Mouse (Mus musculus): ENCODE results near the gene C1qtnf4. TPM values are rescaled to one million over a fixed set of nuclear protein-coding genes. Genes with fewer than 3 reads are reported as not detected.

Gene C1qtnf4
- polyA plus RNA-seq, 1 experiment from 2014 or later = 70.6 TPM

DNA sequence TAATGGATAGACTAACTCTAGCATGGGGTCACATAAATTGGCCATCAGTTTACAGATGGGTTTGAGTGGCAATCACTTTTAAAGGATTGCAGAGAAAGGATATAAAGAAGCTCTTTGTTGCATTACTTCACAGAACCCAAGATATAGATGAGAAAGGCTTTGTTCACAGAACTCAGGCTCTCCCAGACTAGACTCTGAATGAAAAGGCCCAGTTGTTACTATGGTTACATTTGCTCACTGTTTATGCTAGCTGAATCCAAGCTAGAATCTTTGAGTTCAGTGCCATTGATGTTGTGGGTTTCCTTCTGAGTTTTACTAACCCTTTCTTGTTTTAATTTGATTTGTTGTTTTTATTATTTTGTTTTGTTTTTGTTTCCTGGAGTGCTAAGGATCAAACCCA, 21.5 kb upstream of the C1qtnf4 start:
- Histone ChIP-seq H3K27me3 (no peaks in the 10 kb centered on the region), H3K4me2 (replicated peaks) (no peak overlapping the region), H3K36me3 (peaks cover 78% of the 10 kb centered on the region), H3K9ac (replicated peaks) (no peak overlapping the region), H3K4me1 (no peaks in the 10 kb centered on the region), H3K27ac (replicated peaks) (no peak overlapping the region), H3K4me3 (no peak overlapping the region), H3K9me3 (no peaks in the 10 kb centered on the region)
- ATAC-seq (replicated peaks) = no peak

DNA sequence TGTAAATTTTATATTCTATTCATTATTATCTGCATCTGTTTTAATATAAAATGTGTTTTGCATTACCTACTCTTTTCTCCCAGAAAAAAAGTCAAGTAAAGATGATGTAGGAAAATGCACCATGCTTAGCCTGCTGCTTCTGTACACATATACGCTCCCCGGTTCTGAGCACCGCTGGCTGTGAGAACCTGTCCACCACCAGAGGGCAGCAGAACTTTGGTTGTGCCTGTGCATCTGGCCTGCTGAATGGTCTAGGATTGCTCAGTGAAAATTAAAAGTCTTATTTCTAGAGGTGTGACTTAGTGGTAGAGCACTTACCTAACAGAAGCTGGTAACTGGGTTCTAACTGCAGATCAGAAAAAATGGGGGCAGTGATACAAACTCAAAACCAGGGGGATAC, 19.1 kb upstream of the C1qtnf4 start:
- Histone ChIP-seq H3K36me3 (peaks cover 59% of the 10 kb centered on the region), H3K27ac (replicated peaks) (no peak overlapping the region), H3K9me3 (no peaks in the 10 kb centered on the region), H3K4me2 (replicated peaks) (no peak overlapping the region), H3K27me3 (no peaks in the 10 kb centered on the region), H3K4me3 (no peak overlapping the region), H3K4me1 (peaks cover 5% of the 10 kb centered on the region; the same call in 1 of the 2 replicates), H3K9ac (replicated peaks) (no peak overlapping the region)
- ATAC-seq (replicated peaks) = peak; percentile 89
- 14% methylated on average over 3 of the region's 3 CpGs for WGBS

DNA sequence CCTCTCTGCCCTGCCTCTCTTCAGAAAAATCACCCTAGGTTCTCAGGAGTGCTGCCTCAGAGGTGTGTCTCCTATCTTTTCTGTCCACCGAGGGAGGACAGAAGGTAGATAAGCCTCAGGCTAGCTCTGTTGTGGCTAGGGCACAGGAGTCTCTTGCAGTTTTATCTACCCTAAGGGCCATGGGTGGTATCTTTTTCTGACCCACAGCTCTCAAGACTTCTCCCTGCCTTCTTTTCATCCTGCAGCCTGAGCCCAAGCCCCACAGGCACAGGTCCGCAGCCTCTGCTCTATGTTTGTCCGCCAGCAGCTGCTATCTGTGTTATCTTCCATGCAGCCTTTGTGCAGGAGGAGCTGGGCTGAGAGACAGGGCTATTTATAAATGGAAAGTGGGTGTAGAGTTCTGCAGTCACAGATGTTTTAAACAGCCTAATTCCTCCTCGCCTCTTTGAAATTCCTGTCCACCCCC, 15.5 kb upstream of the C1qtnf4 start:
- 55% methylated on average over 4 of the region's 4 CpGs for WGBS
- no peak overlapping the region for H3K4me3 ChIP-seq
- no peaks in the 10 kb centered on the region for H3K27me3 ChIP-seq
- peaks cover 9% of the 10 kb centered on the region; the same call in 1 of the 2 replicates for H3K4me1 ChIP-seq
- peaks cover 26% of the 10 kb centered on the region for H3K36me3 ChIP-seq
- ATAC-seq (replicated peaks) = no peak
- no peak overlapping the region for H3K9ac ChIP-seq (replicated peaks)
- H3K27ac ChIP-seq (replicated peaks) = peak overlapping the region; percentile 17; the same call in 1 of the 2 replicates
- no peak overlapping the region for H3K4me2 ChIP-seq (replicated peaks)
- no peaks in the 10 kb centered on the region for H3K9me3 ChIP-seq

DNA sequence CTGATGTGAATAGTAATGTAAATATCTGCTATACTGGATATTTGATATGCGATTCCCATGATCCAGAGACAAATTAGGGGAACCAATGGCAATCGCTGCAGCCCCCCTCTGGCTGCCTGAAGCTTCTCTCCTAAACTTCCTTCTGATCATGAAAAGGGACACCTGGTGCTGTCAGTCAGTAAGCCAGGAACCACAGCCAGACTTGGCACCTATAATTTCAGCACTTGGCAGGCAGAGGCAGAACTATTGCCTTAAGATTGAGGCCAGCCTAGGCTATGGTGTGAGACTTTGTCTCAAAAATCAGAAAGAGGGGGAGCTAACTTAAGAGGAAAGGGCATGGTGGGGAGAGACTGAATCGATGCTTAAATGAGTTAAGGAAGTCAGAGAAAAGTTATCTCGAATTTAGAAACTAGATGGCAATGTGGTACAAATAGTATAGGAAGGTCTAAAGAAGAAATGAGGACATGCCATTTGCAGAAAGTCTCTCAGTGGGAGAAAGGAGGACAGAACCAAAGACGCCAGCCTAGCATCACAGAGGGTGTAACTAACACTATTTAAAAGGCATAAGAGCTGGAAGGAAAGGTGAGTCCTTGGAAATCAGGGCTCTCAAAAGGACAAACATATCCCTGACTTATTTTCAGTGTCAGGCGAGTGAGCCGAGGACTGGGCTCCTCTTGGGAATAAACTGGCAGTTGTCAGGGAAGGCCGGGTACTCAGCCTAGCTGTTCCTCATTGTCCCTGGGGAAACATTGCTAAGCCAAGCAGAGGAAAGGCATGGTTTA, 14.3 kb upstream of the C1qtnf4 start:
- 0 out of 2 replicates have a peak, but pooled peaks have one; percentile 42 for ATAC-seq (replicated peaks)
- Histone ChIP-seq H3K27me3 (no peaks in the 10 kb centered on the region), H3K27ac (replicated peaks) (peak overlapping the region; percentile 39; the same call in 1 of the 2 replicates), H3K9me3 (no peaks in the 10 kb centered on the region), H3K9ac (replicated peaks) (no peak overlapping the region), H3K4me2 (replicated peaks) (no peak overlapping the region), H3K36me3 (peaks cover 15% of the 10 kb centered on the region), H3K4me3 (no peak overlapping the region), H3K4me1 (peaks cover 9% of the 10 kb centered on the region; the same call in 1 of the 2 replicates)
- 66% methylated on average over 8 of the region's 8 CpGs for WGBS

DNA sequence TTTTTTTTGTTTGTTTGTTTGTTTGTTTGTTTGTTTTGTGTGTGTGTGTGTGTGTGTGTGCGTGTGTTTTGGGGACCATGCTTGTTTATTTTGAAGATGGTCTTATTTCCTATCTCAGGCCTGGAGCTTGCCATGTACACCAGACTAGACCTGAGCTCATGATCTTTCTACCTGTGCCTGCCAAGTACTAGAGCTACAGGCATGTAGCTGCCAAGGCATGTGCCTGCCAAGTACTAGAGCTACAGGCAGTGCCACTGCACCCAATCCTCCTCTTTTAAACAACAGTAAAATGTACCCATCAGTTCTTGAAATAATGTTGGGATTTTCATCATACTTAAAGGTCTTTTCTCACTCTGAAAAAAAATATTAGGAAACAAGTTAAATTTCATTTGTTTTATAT, 11.6 kb upstream of the C1qtnf4 start:
- Histone ChIP-seq H3K9ac (replicated peaks) (no peak overlapping the region), H3K27ac (replicated peaks) (no peak overlapping the region), H3K27me3 (no peaks in the 10 kb centered on the region), H3K4me1 (peaks cover 9% of the 10 kb centered on the region; the same call in 1 of the 2 replicates), H3K36me3 (no peaks in the 10 kb centered on the region), H3K4me2 (replicated peaks) (no peak overlapping the region), H3K4me3 (no peak overlapping the region), H3K9me3 (no peaks in the 10 kb centered on the region)
- WGBS = 72% methylated on average over 1 of the region's 1 CpGs
- no peak for ATAC-seq (replicated peaks)

DNA sequence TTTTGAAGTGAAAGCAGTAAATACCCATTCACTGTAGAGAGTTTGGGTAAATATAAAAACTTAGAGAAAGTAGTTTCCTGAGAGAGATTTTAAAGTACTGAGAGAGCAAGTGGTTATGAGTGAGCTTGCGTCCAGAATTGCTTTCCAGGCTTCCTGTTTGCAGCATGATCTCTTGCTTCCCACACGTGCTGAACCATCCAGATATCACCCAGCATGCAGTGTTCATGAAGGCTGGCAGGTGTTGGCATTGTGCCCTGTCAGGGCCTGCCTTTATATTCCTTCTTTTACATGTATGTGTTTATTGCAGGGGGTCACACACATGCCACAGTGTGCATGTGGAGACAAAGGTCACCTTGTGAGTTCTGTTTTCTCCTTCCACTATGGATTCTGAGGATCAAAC, 10.4 kb upstream of the C1qtnf4 start:
- Histone ChIP-seq H3K27ac (replicated peaks) (no peak overlapping the region), H3K4me2 (replicated peaks) (no peak overlapping the region), H3K4me3 (no peak overlapping the region), H3K9ac (replicated peaks) (no peak overlapping the region), H3K9me3 (no peaks in the 10 kb centered on the region), H3K36me3 (no peaks in the 10 kb centered on the region), H3K27me3 (no peaks in the 10 kb centered on the region), H3K4me1 (peaks cover 9% of the 10 kb centered on the region; the same call in 1 of the 2 replicates)
- 70% methylated on average over 2 of the region's 2 CpGs for WGBS
- ATAC-seq (replicated peaks) = no peak

DNA sequence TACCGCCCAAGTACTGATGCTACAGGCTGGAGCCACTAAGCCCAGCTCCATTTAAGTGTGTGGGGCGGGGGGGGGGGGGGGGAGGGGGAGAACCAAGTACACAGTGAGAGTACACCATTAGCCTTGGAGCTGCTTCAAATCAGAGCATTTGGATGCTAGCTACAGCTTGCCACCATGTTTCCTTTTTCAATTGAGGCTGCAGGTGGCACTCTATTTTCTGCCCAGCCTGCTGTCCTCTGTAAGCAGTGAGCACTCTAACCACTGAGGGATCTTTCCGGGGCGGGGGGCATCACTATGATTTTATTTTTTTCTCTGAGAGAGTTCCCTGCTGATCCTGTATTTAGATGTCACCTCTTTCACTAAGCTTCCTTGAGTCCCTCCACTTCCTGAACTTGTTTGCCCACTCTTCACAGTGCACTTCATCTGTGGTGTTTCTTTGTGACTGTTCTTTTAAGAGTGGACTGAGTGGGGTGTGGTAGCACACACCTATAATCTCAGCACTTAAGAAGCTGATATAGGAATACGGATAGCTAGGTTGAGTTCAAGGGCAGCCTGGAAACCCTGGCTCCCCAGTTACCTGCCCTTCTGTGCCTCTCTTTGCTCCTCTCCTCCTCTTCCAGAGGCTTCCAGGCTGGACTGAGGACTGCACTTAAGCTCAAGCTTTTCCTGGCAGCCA, 7.9 kb upstream of the C1qtnf4 start:
- WGBS = 68% methylated on average over 5 of the region's 5 CpGs
- no peaks in the 10 kb centered on the region for H3K36me3 ChIP-seq
- H3K4me2 ChIP-seq (replicated peaks) = no peak overlapping the region
- no peaks in the 10 kb centered on the region for H3K4me1 ChIP-seq
- no peak overlapping the region for H3K27ac ChIP-seq (replicated peaks)
- no peaks in the 10 kb centered on the region for H3K27me3 ChIP-seq
- H3K9ac ChIP-seq (replicated peaks) = no peak overlapping the region
- H3K9me3 ChIP-seq = no peaks in the 10 kb centered on the region
- H3K4me3 ChIP-seq = no peak overlapping the region
- no peak for ATAC-seq (replicated peaks)

DNA sequence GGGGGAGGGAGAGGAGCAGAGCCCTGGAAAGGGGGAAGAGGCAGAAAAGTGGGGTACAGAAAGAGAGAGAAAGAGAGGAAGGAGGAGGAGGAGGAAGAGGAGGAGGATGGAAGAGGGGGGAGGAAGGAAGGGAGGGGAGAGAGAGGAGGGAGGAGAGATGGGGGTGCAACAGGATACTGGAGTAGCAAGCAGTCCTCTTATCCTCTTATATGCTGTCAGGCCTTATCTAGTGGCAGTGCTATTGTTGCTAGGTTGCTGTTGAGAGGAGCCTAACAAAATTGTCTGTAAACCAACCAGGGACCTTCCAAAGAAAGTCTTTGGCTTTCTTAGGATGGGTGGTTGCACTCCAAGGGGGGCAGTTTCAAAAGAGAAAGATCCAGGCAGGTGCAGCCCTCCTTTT, 6.2 kb upstream of the C1qtnf4 start:
- H3K4me3 ChIP-seq = no peak overlapping the region
- H3K9me3 ChIP-seq = no peaks in the 10 kb centered on the region
- ATAC-seq (replicated peaks) = no peak
- no peaks in the 10 kb centered on the region for H3K36me3 ChIP-seq
- H3K9ac ChIP-seq (replicated peaks) = no peak overlapping the region
- 0 out of 2 replicates have a peak, but pooled peaks cover 6% of the 10 kb centered on the region for H3K4me1 ChIP-seq
- no peak overlapping the region for H3K27ac ChIP-seq (replicated peaks)
- H3K4me2 ChIP-seq (replicated peaks) = no peak overlapping the region
- H3K27me3 ChIP-seq = no peaks in the 10 kb centered on the region

DNA sequence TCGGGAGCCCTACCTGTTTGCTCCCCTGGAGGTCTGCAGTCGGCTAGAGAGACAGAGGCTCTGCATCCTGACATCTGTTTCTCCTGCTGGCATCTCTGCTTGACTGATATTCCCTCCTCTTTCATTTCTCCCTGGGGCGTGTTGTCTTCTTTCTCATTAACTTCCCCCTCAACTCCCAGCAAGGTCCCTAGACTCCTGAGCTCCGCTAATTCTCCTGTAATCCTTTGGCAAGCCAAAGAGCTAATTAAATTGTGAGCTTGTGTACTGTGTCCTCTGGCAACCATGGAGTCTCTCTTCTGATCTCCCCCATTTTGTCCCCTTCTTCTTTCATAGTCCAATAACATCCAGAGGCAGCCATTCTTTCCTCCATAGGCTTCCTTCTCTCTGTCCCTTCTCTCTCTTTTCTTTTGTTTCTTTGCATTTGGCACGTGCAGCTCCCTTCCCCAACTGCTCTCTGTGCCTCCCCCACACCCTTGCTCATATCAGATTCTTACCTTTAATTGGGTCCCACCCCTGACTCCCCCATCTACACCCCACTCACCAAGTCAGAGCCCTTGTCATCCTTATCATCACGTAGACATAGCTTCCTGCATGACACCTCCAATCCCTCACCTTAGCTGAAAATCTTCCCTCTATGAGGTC, 5.4 kb upstream of the C1qtnf4 start:
- H3K9ac ChIP-seq (replicated peaks) = no peak overlapping the region

DNA sequence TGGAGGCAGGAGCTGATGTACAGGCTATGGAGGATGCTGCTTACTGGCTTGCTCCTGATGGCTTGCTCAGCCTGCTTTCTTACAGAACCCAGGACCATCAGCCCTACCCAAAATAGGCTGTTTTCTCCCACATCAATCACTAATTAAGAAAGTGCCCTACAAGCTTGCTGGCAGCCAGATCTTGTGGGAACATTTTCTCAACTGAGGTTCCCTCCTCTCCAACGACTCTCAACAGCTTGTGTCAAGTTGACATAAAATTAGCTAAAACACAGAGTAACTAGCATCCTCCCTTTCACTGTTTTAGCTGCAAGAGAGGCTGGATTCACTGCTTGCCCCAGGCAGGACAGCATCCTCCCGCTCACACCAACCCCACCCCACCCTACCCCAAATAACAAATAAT, 3.8 kb upstream of the C1qtnf4 start:
- ATAC-seq (replicated peaks) = no peak
- 80% methylated on average over 2 of the region's 2 CpGs for WGBS
- Histone ChIP-seq H3K4me3 (no peak overlapping the region), H3K36me3 (no peaks in the 10 kb centered on the region), H3K9ac (replicated peaks) (no peak overlapping the region), H3K9me3 (no peaks in the 10 kb centered on the region), H3K4me2 (replicated peaks) (no peak overlapping the region), H3K27ac (replicated peaks) (no peak overlapping the region), H3K4me1 (0 out of 2 replicates have a peak, but pooled peaks cover 9% of the 10 kb centered on the region), H3K27me3 (no peaks in the 10 kb centered on the region)

More for the DNA sequence above, 5.4 kb upstream of the C1qtnf4 start:
- no peak overlapping the region for H3K4me3 ChIP-seq
- WGBS = 9% methylated on average over 6 of the region's 6 CpGs
- H3K27ac ChIP-seq (replicated peaks) = no peak overlapping the region
- ATAC-seq (replicated peaks) = no peak
- no peaks in the 10 kb centered on the region for H3K27me3 ChIP-seq
- H3K9me3 ChIP-seq = no peaks in the 10 kb centered on the region
- H3K36me3 ChIP-seq = no peaks in the 10 kb centered on the region
- H3K4me2 ChIP-seq (replicated peaks) = no peak overlapping the region
- 0 out of 2 replicates have a peak, but pooled peaks cover 9% of the 10 kb centered on the region for H3K4me1 ChIP-seq

DNA sequence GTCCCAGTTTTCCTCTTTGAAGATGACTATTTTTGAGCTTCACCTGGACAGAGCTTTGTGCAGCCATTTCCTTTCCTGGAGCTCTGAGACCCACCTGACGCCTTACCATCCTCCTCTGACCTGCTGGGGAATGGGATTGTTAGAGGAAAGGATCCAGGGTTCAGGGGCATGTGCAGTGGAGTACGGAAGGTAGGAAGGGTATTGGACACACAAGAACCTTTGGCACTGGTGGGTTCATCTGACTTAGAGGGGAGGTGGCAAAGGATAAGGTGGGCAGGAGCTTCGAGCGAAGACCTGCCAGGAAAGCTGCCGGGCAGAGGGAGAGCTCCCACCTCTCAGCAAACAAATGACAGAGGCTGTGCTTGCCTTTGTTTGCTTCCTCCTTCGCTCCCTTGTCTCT, 776 bp downstream of the C1qtnf4 start:
- Histone ChIP-seq H3K27ac (replicated peaks) (peak overlapping the region; percentile 86), H3K4me2 (replicated peaks) (peak overlapping the region; percentile 83), H3K27me3 (peaks cover 18% of the 10 kb centered on the region; the same call in 1 of the 2 replicates), H3K9me3 (no peaks in the 10 kb centered on the region), H3K4me3 (peak overlapping the region; percentile 74), H3K36me3 (no peaks in the 10 kb centered on the region), H3K9ac (replicated peaks) (peak overlapping the region; percentile 93), H3K4me1 (peaks cover 43% of the 10 kb centered on the region)
- no peak for ATAC-seq (replicated peaks)
- 20% methylated on average over 6 of the region's 6 CpGs for WGBS

DNA sequence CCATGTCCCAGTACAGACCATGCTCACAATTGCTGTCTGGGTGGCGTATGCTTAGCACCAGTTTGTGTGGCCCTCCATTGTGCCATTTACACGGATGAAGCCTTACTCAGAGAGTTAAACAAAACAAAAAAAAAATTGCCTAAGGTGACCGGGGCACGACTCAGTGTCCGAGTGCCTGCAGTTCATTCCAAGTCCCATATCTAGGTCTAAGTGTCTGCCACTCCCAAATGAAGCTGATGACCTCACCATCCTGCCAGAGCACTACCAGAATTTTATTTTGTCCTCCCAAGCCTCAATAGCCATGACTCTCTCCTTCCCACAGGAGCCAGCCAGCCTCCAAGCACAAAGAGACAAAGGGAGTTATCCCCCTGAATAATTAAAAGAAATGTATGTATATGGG, 2.0 kb downstream of the C1qtnf4 start:
- H3K4me2 ChIP-seq (replicated peaks) = peak overlapping the region; percentile 83
- peaks cover 43% of the 10 kb centered on the region for H3K4me1 ChIP-seq
- H3K27me3 ChIP-seq = peaks cover 18% of the 10 kb centered on the region; the same call in 1 of the 2 replicates
- ATAC-seq (replicated peaks) = no peak
- H3K9ac ChIP-seq (replicated peaks) = peak overlapping the region; percentile 93; the same call in 1 of the 2 replicates
- H3K4me3 ChIP-seq = peak overlapping the region; percentile 74
- 63% methylated on average over 5 of the region's 5 CpGs for WGBS
- H3K9me3 ChIP-seq = no peaks in the 10 kb centered on the region
- no peak overlapping the region for H3K27ac ChIP-seq (replicated peaks)
- no peaks in the 10 kb centered on the region for H3K36me3 ChIP-seq
